Mouse (Mus musculus) cerebellum, adult 2 months (tissue): ENCODE data around the gene Frrs1l.

Experiments
- CTCF ChIP-seq: fragments of 200-500 bp; IDR thresholded peaks from 2 replicates; pipeline ENCODE4 v1.5.1; 2011; ENCODE audit warnings: low read depth, mild to moderate bottlenecking, control low read depth, low read length, moderate library complexity, borderline replicate concordance; ENCODE audit not compliant: insufficient read depth
- POLR2A ChIP-seq: fragments of 200-500 bp; IDR thresholded peaks from 2 replicates; pipeline ENCODE4 v1.6.1; 2011; ENCODE audit warnings: low read length, control low read depth, borderline replicate concordance; ENCODE audit not compliant: insufficient read depth

GRCm38 (mm10) chr4:57005011-57005410, 14.8 kb upstream of the Frrs1l start:
- no peak for TF ChIP-seq POLR2A
- TF ChIP-seq CTCF: no peak
